Mouse (Mus musculus) spleen, embryonic (tissue): ENCODE data around the gene Nudt15.

Source experiments
- CTCF ChIA-PET: fragments of 350-600 bp; sonication (Branson Sonifier 250); formaldehyde crosslinking; loops from one replicate; lab custom pipeline; 2022; lab: Charles Lee

Gene Nudt15

DNA sequence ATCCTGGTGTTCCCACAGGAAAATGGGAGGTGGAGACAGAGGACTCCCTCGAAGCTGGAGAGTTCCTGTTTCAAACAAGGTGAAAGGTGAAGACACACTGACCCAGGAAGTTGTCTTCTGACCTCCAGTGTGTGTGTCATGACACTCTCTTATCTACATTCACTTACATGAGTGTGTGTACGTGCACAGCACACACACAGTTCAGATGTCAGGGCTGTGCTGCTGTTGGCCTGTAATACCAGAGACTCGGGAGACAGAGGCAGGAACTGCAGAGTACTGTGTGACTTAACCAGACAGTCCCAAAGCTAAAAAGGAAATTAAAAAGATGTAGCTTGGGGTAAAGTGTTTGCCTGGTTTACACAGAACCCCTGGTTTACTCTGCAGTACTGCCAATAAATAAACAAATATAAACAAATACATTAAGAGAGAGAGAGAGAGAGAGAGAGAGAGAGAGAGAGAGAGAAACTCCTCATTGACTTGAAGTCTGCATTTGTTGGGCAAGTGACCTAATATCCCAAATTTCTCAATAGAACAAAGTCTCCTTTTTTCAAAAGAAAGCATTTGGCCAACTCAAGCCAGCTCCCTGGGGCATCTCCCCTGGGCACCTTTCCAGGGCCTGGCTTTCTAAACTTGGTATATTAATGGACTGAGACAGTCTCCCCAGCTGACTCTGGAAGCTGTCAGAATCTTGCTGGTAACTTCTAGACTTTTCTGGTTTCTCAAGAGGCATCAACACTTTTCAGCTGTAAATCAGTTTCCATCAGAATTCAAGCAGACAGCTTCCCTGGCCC lies 74.2 kb downstream of the Nudt15 start:
- CTCF ChIA-PET = no interaction called here

DNA sequence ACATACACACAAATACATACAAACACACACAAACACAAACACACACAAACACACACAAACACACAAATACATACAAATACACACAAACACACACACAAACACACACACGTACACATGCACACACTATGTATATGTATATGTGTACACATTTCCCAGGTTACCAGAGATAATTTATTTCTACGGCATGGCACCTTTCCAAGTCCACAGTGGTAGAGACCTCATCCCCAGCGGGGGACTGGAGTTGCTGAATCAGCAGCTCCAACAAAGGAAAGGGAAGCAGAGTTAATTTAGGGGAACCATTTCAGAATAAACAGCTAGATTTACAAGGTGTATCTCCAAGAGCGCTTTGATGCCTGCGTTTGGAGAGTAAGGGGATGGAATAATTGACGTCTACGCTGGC lies 75.8 kb downstream of the Nudt15 start:
- CTCF ChIA-PET = no interaction called here

DNA sequence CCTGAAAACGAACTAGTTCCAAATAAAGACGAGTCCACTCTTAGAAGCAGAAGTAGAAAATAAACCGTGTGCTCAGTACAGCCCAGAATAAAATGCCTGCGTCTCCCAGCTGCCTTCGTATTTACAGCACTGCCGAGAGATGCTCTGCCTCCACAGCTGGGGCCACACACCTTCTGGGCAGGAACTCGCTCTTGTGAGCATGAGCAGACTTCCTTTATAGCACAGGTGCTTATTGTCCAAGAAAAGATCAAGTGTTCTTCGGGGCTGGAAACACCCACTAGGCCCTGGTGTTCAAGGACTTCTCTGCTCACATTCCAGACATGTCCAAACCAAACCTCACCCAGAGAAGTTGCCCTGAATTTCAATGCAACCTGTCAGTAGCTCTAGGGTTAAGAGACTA lies 77.4 kb downstream of the Nudt15 start:
- CTCF ChIA-PET = no interaction called here

DNA sequence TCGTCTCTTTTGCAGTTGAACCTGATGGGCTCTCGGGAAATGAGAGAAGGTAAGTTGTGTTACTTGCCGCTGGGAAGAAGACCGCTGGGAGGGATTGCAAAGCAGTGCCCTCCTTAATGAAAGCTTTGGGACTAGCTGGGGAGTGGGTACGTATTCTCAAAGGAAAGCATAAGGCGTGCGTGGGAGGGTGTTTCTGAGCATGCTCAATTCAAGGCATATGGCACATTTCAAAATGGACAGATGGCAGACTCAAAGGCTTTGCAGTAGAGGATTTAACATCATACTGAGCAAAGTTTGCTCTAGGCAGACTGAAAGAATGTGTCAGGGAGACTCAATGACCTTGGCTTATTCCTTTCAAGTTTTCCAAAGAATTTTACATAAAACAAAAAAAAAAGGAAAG lies 78.5 kb downstream of the Nudt15 start:
- CTCF ChIA-PET = interaction anchor here (0.6 to 0.7 kb wide), 2 partner anchors 18 to 404 kb away, joined by 3 to 9 read pairs; no protein-coding TSS in a partner anchor
